Mouse (Mus musculus) midbrain, postnatal 0 days (tissue): ENCODE data around the gene Kcnc3. TPM values are rescaled to one million over a fixed set of nuclear protein-coding genes. Genes with fewer than 3 reads are reported as not detected.

Experiments used
- ATAC-seq: fragments of 200-750 bp; cut with Nextera tagmentation; 2 replicates; pipeline ENCODE4 v1.8.0; 2017; ENCODE audit warnings: moderate number of reproducible peaks, mild to moderate bottlenecking, moderate TSS enrichment, moderate library complexity; ENCODE audit not compliant: low FRiP score
- DNase-seq: peaks from one replicate; pipeline ENCODE4 v3.0.0-alpha.2; 2015; ENCODE audit warnings: low spot score
- H3K27ac ChIP-seq: fragments of 300-500 bp; sonication (generic); 2 replicates; pipeline ENCODE4 v1.5.1; 2014; ENCODE audit warnings: low read depth, mild to moderate bottlenecking, low read length, mixed read lengths
- H3K27me3 ChIP-seq: fragments of 300-500 bp; sonication (generic); 2 replicates; pipeline ENCODE4 v1.6.1; 2014; ENCODE audit warnings: low read length, control low read depth, mixed read lengths; ENCODE audit not compliant: insufficient read depth
- H3K36me3 ChIP-seq: fragments of 300-500 bp; sonication (generic); 2 replicates; pipeline ENCODE4 v1.6.1; 2014; ENCODE audit warnings: low read length, control low read depth, mixed read lengths; ENCODE audit not compliant: insufficient read depth
- H3K4me1 ChIP-seq: fragments of 300-500 bp; sonication (generic); 2 replicates; pipeline ENCODE4 v1.6.1; 2014; ENCODE audit warnings: mild to moderate bottlenecking, control low read depth, antibody characterized with exemption, low read length, mixed read lengths; ENCODE audit not compliant: insufficient read depth
- H3K4me2 ChIP-seq: fragments of 300-500 bp; sonication (generic); 2 replicates; pipeline ENCODE4 v1.6.1; 2014; ENCODE audit warnings: low read depth, mild to moderate bottlenecking, low read length, mixed read lengths; ENCODE audit not compliant: poor library complexity, severe bottlenecking
- H3K4me3 ChIP-seq: fragments of 300-500 bp; sonication (generic); 2 replicates; pipeline ENCODE4 v1.5.1; 2014; ENCODE audit warnings: low read depth, mild to moderate bottlenecking, low read length, moderate library complexity
- H3K9ac ChIP-seq: fragments of 300-500 bp; sonication (generic); replicated peaks from 2 replicates; pipeline ENCODE4 v1.6.1; 2014; ENCODE audit warnings: mild to moderate bottlenecking, low read length, moderate library complexity, mixed read lengths; ENCODE audit not compliant: poor library complexity, severe bottlenecking
- H3K9me3 ChIP-seq: fragments of 300-500 bp; sonication (generic); 2 replicates; pipeline ENCODE4 v1.6.1; 2016; ENCODE audit warnings: low read length, control low read depth
- CTCF ChIP-seq: IDR thresholded peaks from 2 replicates; pipeline ENCODE4 v1.5.1; 2016; ENCODE audit warnings: antibody characterized with exemption, mild to moderate bottlenecking
- WGBS: fragments of 180-500 bp; shearing (Covaris S2); extraction: QIAGEN DNeasy Blood & Tissue Kit; methylation state at CpG from one replicate; pipeline ENCODE4 v1.1.7; 2014; 5-methylcytosine and 5-hydroxymethylcytosine counted together
- polyA plus RNA-seq: library from polyadenylated mRNA; unstranded; fragments of >200 nt; fragmentation: Nextera tagmentation; extraction: Ambion mirVana; gene quantifications from 2 replicates; pipeline ENCODE4 v1.2.1, GENCODE M21; 2015
- total RNA-seq: library from RNA; depleted of rRNA; stranded (reverse); fragments of >200 nt; gene quantifications from 2 replicates; pipeline ENCODE4 v1.2.3, GENCODE M21; 2014

The Kcnc3 gene
- total and polyA plus RNA-seq, 2 experiments from 2014 or later, result 6.6 to 25.4 TPM

DNA sequence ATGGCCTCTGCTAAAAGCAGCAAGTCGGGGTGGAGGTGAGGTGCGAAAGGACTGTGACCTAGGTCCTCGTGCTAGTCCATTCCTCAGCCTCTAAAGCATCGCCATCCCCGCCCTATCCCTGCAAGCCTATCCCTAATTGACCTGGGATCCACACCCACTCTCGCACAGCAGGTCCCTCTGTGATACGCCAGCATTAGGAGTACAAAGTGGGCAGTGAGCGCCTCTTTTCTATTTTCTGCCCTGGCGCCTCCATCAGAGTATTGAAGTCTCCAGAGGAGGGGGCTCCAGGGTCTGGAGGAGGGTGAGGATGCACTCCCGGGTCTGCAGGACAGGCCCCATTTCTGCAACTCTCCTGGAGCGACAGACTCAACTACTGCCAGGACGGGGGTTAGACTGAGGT is 2.1 kb upstream of the Kcnc3 start:
- Histone ChIP-seq H3K9me3 (no peaks in the 10 kb centered on the region), H3K9ac (peak overlapping the region; percentile 25), H3K4me3 (peak overlapping the region; percentile 70), H3K4me1 (peaks cover 17% of the 10 kb centered on the region), H3K36me3 (no peaks in the 10 kb centered on the region), H3K27me3 (no peaks in the 10 kb centered on the region), H3K27ac (0 out of 2 replicates have a peak overlapping the region, but pooled peaks have one; percentile 49), H3K4me2 (peak overlapping the region; percentile 91)
- DNase-seq (no peak), ATAC-seq (no peak)
- WGBS, result 14% methylated on average over 12 of the region's 12 CpGs
- no peak for TF ChIP-seq CTCF

DNA sequence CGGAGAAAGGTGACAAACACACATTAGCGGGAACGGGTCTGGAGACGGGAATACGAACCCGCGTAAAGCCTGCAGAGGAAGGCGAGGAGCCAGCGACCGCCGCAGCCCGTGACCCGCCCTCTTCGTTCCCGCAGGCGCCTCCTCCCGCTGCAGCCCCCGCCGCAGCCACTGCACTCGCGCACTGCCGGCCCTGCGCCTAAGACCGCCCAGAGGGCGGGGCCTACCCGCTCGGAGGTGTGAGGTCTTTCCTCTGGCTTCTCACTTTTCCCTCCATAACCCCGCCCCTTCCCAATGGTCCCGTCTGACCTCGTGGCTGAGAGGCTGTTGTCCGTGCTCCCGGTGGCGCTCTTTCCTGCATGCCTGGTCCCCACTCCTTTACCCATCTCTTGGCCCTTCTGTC is 1.3 kb upstream of the Kcnc3 start:
- H3K27ac ChIP-seq, result peak overlapping the region; percentile 49
- peak overlapping the region; percentile 25 for H3K9ac ChIP-seq
- H3K9me3 ChIP-seq, result no peaks in the 10 kb centered on the region
- H3K27me3 ChIP-seq, result no peaks in the 10 kb centered on the region
- ATAC-seq (peak; percentile 6; the same call in 1 of the 2 replicates), DNase-seq (peak; percentile 88)
- under 1% methylated on average over 32 of the region's 33 CpGs for WGBS
- no peaks in the 10 kb centered on the region for H3K36me3 ChIP-seq
- H3K4me3 ChIP-seq, result peak overlapping the region; percentile 70
- peak; percentile 24 for TF ChIP-seq CTCF
- H3K4me2 ChIP-seq, result peak overlapping the region; percentile 91
- H3K4me1 ChIP-seq, result peaks cover 17% of the 10 kb centered on the region

DNA sequence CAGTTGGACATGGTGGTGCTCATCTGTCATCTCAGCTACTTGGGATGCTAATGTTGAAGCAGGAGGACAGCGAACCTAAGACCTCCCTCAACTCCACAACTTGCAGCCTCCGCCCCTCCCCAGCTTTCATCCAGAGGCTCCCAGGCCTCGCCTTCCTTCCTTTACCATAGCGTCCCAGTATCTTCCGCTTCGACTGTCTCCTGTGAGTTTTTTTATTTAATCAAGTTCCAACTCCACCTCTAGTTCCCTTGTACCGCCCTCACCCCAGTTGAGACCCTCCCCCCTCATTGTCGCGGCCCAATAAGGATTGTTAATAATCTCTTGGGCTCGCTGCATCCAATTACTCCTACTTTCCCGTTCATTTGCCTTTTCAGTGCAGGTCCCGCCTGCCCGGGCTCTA is 518 bp upstream of the Kcnc3 start:
- peak; percentile 62 for DNase-seq
- WGBS, result 2% methylated on average over 13 of the region's 13 CpGs
- 0 out of 2 replicates have a peak overlapping the region, but pooled peaks have one; percentile 25 for H3K9ac ChIP-seq
- TF ChIP-seq CTCF, result no peak
- H3K4me1 ChIP-seq, result peaks cover 21% of the 10 kb centered on the region
- peak overlapping the region; percentile 70 for H3K4me3 ChIP-seq
- peak overlapping the region; percentile 91 for H3K4me2 ChIP-seq
- peak overlapping the region; percentile 49 for H3K27ac ChIP-seq
- no peaks in the 10 kb centered on the region for H3K27me3 ChIP-seq
- H3K9me3 ChIP-seq, result no peaks in the 10 kb centered on the region
- ATAC-seq, result no peak
- no peaks in the 10 kb centered on the region for H3K36me3 ChIP-seq

DNA sequence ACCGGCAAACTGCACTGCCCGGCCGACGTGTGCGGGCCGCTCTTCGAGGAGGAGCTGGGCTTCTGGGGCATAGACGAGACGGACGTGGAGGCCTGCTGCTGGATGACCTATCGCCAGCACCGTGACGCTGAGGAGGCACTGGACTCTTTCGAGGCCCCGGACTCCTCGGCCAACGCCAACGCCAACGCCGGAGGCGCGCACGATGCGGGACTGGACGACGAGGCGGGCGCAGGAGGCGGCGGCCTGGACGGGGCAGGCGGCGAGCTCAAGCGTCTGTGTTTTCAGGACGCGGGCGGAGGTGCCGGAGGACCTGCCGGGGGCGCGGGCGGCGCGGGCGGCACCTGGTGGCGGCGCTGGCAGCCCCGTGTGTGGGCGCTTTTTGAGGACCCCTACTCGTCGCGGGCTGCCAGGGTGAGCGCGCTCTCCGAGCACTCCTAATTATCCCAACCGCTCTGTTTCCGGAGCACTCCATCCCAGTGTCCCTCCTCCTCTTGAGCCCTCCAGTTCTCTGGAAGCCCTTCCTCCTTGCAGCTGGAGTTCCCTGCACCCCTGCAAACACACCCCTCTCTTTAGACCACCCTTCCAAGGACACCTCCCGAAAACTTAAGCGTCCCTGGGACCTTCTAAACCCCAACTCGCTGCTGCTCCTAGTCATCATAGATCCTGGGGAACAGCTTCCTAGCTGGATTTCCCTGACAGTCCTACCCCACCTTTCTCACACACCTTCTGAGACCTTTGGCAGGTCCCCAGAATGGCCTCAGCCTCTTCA is 1.1 kb downstream of the Kcnc3 start:
- H3K4me3 ChIP-seq, result peak overlapping the region; percentile 70
- WGBS, result 1% methylated on average over 44 of the region's 60 CpGs
- H3K27ac ChIP-seq, result peak overlapping the region; percentile 78; the same call in 1 of the 2 replicates
- ATAC-seq, result no peak
- peak overlapping the region; percentile 91 for H3K4me2 ChIP-seq
- no peaks in the 10 kb centered on the region for H3K9me3 ChIP-seq
- H3K36me3 ChIP-seq, result peaks cover 6% of the 10 kb centered on the region
- peaks cover 18% of the 10 kb centered on the region for H3K4me1 ChIP-seq
- no peaks in the 10 kb centered on the region for H3K27me3 ChIP-seq
- H3K9ac ChIP-seq, result peak overlapping the region; percentile 70
- DNase-seq, result no peak
- TF ChIP-seq CTCF, result no peak

DNA sequence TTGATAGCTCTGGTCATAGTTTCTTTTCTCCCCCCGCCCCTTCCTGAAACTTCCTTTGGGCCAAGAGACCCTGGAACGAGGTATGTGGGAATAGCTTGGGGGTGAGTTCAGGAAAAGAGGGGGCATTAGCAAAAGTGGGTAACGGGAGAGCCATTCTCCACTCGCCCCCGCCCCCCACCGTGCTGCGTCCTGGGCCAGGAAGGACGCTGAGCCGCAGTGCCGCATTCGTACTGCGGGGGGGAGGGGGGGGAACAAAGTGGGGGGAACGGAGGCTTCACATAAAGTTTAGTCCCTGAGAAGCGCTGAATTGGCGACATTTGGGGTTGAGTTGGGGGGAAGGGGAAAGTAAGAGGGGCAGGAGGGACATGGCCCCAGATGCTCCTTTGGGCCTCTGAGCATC is 2.6 kb downstream of the Kcnc3 start:
- WGBS, result 2% methylated on average over 11 of the region's 15 CpGs
- H3K27me3 ChIP-seq, result no peaks in the 10 kb centered on the region
- TF ChIP-seq CTCF, result no peak
- no peaks in the 10 kb centered on the region for H3K9me3 ChIP-seq
- H3K27ac ChIP-seq, result no peak overlapping the region
- H3K36me3 ChIP-seq, result peaks cover 6% of the 10 kb centered on the region
- DNase-seq (no peak), ATAC-seq (no peak)
- peak overlapping the region; percentile 91 for H3K4me2 ChIP-seq
- no peak overlapping the region for H3K9ac ChIP-seq
- H3K4me1 ChIP-seq, result peaks cover 18% of the 10 kb centered on the region
- peak overlapping the region; percentile 70 for H3K4me3 ChIP-seq

DNA sequence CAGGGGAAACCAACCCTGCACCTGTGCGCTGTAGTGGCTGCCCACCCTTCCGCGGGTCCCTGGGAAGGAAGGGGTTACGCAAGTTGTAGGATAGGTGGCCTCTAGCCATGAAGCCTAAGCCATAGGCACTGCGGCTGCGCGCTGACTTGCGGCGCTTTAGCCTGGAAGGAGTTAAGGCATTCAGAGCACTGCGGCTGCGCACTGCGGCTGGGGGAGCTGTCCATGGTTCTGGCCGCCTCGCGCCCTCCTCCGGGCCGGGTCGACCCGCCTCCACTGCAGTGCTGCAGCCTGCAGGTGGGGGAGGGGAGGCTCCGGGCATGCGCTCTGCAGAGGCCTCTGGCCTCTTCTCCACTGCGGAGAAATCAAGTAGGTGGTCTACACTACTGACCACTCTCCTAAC is 3.3 kb downstream of the Kcnc3 start:
- WGBS, result 0% methylated on average over 22 of the region's 22 CpGs
- ATAC-seq (peak; percentile 65), DNase-seq (peak; percentile 97)
- H3K36me3 ChIP-seq, result peaks cover 10% of the 10 kb centered on the region
- H3K4me1 ChIP-seq, result peaks cover 18% of the 10 kb centered on the region
- peak; percentile 49 for TF ChIP-seq CTCF
- H3K27ac ChIP-seq, result peak overlapping the region; percentile 78
- H3K9ac ChIP-seq, result peak overlapping the region; percentile 58
- H3K9me3 ChIP-seq, result no peaks in the 10 kb centered on the region
- no peaks in the 10 kb centered on the region for H3K27me3 ChIP-seq
- peak overlapping the region; percentile 91 for H3K4me2 ChIP-seq
- H3K4me3 ChIP-seq, result peak overlapping the region; percentile 70
